Mouse (Mus musculus): ENCODE measurements at regions not wholly inside any gene's neighbourhood (a gene's known extent, or its start where the extent isn't known, plus 50 kb on each side); places are given as distances from the start of the nearest gene placed in this dataset.

DNA sequence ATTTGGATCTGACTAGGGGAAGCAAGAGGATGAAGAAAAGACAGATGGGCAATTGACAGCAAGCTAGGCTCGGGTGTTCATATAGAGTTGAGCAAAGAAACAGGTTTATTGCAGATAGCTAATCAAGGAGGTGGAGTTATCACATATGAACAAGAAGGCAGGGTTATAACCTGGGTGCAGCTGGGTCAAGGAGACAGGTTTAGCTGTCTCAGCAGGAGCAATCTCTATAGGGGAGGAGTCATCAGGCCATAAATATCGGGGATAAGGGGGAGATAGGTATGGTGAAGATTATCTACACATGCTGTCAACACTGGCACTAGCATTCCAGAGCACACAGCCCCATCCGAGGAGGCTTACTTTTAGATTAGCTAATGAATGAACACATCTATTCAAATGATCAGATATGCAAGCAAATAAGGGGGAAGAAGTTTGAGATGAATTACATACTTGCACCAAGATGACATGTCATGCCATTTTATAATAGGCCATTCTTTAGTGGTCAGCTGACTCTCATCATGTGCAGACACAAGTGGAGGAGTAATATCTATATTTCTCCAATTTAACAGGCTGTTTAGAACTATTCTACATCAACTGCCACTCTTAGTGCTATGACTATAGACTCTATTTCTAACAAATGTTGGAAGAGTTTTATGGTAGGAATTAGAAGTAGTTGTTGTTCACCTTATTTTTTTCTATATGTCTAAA, 76.9 kb downstream of the Lhx9 start:
- no peak for DNase-seq (ENCODE audit: low spot score)

DNA sequence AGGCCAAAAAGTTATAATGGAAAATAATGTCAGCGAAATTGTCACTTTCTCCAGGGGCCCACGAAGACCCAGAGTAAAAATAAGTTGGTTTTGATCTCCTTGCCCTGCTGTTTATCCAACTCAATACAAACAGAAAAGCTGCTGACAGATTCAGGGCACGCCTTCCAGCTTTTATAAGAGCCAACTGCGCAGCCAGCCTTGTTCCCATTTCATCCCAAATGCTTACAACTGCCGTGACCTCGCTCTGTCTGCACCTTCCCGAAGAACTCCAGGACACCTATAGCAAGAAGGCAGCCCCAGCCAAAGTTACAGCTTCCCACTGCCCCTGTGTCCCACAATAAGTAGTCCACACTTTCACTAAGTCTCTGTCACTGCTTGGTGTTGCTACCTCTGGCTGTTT, 85.5 kb downstream of the Lhx9 start:
- no peak for DNase-seq (ENCODE audit: low spot score)

DNA sequence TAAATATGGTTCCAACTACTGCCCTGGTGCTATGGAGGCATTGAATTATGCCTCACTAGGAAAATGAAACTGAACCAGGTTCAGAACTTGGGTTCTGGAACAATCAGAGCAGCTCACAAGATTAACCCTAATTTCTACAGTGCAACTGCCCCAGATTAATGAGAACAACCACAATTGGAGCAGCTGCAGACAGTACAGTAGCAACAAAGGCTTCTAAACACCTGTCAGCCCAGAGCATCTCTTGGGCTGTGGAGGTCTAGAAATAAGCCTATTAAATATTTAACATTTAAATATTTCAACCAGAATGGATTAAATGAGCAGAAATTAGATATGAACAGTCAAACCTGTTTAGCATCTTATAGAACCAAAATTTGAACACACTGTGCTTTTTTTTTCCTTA, 90.6 kb downstream of the Lhx9 start:
- DNase-seq (ENCODE audit: low spot score) = no peak

DNA sequence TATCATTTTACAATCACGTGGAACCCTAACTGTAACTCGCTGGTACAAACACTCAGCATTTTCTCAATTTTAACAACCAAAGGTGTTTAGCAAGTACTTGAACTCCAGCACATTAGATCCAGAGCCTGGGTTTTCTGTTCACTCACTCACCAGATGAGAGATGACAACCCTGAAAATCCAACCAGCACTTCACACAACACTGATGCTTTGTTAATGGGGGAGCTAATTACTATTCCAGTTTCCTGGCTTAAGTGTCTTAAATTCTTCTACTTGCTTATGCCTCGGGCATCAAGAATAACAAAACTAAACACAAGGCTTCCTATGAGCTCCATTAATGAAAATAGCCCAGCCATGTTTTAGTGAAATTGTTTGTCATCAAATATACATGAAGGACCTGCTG, 113.4 kb upstream of the Nek7 start:
- DNase-seq (ENCODE audit: low spot score) = no peak

DNA sequence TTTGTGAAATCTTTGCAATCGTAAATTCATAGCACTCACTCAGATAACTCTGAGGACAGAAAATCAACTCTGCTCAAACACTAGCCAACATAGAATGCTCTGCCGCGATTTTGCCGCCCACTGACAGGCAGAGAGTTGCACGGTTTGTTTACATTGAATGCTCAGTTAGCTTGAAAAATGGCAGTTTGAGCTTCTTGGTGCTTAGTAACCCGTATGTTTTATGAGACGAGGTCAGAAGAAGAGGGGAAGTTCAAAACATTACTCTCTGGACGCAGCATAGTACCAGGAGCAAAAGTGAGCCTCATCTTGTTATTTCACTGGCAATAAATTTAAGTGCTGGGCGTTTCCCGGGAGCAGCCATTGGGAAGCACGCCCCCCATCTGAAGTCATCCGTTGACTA, 111.1 kb upstream of the Nek7 start:
- DNase-seq (ENCODE audit: low spot score) = no peak

DNA sequence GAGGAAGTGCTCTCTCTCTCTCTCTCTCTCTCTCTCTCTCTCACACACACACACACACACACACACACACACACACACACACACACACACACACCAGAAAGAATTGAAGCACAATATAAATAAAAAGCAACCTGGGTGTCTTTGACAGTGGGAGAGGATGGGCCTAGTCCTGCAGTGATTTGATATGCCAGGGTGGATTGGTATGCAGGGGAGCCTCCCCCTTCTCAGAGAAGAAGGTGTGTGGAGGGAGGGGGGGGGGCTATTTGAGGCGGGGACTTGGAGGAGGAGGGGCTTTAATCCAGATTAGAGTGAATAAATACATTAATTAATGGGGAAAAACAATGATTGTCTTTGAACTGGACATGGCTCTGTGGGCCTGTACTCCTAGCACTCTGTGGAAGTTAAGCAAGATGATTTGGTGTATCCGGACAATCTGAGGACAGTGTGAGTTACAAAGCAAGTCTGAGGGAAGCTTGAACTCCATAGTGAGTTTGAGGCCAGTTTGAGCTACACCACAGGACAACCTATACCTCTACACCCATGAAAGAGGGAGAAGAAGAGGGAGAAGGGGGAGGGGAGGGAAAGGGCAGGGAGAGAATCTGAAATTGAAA, 109.3 kb upstream of the Nek7 start:
- DNase-seq (ENCODE audit: low spot score) = no peak

DNA sequence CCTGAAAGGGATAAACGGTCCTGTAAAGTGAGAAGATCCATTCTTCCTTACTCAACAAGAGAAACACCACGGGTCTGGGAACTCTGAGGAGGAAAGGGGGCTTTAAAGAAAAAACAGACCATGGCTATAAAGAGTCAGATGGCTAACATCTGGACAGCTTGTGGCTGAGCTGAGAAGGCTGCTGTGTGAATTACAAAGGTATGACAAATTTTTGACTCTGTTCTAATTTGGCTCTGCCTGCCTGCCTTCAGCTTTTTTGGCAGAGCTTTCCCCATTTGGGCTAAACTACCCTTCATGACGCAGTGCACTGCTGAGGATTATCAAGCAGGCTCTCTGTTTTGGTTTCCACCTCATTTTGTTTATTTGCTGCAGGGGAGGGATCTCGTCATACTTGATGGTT, 100.8 kb upstream of the Nek7 start:
- DNase-seq (ENCODE audit: low spot score) = no peak

DNA sequence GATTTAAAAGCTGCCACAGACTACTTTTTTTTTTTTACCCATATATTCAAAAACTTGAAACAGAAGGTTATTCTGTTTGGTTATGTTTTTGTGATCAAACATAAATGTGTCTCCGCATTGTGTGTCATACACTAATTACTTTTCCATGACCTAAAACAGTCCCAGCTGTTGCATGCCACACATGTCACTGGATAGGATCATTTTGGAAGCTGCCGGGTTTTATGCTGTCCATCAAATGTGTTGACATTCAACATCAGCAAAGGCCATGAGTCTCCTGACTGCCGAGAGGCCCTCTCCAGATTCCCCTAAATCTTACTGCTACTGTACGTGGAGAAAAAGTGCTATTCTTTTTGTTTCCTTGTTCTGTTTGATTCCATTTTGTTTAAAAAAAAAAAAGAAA, 99.4 kb upstream of the Nek7 start:
- peak; percentile 12 for DNase-seq (ENCODE audit: low spot score)

DNA sequence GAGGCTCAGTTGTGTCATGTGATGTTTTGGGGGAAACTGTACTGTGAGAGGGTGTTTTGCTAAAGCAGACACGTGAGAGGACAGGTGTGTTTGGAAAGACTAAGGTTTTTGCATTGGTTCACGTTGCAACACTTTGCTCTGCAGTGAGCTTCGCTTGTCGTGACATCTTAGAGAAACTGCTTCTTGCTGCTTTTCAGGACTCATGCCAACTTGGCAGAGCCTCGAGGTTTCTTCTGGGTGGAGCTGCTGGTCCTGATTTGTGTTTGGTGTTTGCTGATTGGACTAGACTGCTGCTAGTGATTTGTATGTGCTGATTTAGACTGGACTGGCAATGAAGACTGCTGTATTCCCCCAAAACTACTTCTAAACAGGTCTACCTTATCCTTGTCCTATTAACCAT, 97.0 kb upstream of the Nek7 start:
- no peak for DNase-seq (ENCODE audit: low spot score)

DNA sequence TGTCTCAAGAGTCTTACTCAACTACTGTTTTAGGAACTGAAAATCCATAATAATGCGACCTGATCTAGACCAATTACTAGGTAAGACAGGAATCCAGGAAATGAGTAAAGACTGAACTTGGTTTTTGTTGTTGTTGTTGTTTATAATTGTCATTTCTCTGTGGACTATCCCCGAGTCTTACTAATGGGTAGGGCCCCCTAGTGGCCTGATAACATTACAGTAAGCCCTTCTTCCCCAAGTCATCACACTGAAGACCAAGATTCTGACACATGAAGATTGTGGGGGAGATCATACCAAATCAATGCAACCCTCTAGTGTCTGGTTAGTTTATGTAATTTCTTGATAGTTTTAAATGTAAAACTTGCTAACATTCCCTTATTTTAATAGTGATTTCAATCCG, 95.2 kb upstream of the Nek7 start:
- no peak for DNase-seq (ENCODE audit: low spot score)

DNA sequence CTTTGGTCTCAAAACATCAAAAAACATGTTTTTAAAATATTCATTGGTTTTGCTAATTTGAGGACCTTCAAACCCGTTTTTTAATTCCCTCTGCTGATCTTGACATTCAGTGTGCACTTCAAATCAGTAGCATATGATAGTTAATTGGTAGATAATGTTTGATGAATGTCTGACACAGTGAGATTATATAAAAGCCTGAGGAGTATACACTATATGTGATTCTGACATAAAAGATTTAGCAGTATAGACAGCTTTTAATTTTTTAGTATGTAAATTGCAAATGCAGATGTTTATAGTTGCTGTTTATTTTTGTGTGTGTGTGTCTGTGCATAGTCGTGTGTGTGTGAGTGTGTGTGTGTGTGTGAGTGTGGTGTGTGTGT, 89.3 kb upstream of the Nek7 start:
- no peak for DNase-seq (ENCODE audit: low spot score)

DNA sequence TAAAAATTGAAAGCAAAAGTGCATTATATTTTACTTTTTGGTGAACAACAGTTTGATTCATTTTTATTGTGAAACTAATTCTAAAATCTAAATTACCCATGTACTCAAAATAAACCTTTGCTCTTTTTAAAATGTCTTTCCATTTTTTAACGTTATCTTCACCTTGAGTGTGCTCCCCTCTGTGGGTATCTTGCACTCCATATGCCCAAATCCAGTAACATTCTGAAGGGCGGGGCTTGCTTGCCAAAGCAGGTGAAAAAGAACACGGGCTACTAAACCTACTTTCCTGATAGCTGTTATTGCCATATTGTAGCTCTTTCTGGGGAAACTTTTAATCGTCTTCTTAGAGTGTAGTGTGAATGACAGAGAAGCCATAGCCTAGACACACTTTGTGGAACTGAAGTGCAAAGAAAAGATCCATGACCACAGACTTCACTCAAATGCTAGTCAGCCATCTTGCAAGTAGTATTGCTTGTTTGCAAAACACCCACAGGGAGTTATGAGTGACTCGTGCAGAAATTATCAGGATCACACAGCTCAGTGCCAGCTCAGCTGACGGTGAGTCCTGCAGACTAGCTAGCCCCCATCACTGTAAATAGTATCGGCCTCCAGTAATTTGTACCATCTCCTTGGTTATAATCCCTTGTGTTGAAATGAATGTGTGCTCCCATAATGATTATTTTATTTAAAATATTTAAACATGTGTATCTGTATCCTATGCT, 88.7 kb upstream of the Nek7 start:
- no peak for DNase-seq (ENCODE audit: low spot score)

DNA sequence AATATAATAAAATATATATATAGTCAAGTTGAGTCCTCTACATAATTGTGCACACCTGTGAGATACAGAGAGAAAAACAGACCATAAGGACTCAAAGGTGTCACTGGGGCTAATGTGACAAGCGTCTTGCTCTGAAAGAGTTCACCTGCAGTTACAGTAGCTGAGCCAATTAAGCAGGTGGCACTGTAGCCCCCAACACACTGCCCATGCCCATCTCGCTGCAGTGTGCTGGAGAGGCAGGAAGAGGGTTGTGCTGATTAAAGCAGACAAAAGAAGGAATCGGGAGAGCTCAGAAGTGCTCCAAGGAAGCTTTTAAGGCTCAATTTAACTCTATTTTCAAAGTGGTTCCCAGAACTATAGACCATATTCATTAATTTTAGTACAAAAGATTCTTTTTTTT, 88.0 kb upstream of the Nek7 start:
- DNase-seq (ENCODE audit: low spot score) = no peak

DNA sequence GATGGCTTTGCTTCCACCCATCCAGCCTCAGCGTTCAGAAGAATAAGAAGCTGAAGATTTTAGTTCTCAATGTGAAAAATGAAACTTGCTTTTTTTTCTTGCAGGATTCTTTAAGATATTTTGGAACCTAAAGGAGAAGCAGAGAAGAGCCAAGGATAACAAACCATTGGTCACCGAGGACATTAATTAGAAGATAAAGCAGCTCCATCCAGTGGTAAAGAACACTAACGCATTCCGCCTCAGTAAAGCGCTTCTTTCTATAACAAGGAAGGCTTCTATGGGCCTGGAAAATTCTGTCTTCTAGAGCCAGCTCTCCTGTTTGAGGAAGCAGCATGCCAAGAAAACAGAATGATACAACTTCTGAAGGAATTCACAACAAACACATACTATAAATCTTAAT, 83.3 kb upstream of the Nek7 start:
- DNase-seq (ENCODE audit: low spot score) = peak; percentile 59

DNA sequence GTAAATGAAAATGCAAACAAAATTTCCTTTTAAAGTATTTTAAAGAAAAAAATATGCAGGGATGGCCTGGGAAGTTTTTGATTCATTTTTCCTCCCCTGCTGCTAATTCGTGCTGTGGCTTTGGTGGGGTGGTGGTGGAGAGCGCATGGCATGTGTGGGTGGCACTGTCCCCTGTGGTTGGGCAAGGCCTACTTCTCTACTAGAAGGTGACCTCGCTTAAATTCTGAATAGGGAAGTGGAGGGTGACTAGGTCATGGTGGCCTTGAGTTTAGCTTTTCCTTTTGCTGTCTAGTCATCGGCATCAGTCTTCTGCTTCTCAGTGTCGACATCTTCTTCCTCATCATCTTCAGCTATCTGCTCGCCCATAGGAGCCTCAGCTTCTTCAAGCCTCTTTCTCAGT, 69.3 kb upstream of the Nek7 start:
- no peak for DNase-seq (ENCODE audit: low spot score)

DNA sequence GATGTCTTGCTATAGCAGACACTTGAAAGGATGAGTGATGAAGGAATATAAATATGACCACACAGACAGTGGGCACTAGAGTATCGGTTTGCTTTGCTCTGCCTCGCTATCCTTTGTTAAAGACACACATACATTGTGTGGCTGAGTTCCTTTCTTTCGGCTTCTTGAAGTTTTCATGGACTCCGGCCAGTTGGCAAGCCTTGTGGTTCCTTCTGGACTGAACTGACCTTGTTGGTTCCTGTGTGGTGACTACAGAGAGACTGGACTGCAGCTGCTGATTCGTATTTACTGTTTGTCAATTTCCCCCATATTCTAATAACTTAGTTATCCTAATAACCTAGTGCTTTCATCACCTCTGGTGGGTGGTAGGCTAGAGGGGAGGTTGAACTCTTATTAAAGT, 66.8 kb upstream of the Nek7 start:
- peak; percentile 31 for DNase-seq (ENCODE audit: low spot score)

DNA sequence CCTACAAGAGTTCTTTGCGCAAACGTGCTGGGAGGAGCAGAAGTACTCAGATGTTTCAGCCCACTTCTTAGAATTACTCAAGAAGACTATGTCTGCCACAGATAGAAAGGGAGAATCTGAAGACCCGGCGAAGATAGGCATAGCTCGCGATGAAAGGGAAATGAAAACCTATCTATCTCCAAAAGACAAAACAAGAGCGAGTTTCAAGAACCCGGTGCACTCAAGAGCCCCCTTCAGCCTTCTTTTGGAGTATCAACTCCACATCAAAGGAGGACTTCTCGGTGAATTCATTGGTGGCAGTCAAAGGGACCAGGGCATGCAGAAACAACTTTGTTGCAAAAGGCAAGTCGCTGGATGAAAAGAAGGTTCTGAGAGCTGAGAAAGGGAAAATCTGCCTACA, 63.8 kb upstream of the Nek7 start:
- DNase-seq (ENCODE audit: low spot score) = no peak

DNA sequence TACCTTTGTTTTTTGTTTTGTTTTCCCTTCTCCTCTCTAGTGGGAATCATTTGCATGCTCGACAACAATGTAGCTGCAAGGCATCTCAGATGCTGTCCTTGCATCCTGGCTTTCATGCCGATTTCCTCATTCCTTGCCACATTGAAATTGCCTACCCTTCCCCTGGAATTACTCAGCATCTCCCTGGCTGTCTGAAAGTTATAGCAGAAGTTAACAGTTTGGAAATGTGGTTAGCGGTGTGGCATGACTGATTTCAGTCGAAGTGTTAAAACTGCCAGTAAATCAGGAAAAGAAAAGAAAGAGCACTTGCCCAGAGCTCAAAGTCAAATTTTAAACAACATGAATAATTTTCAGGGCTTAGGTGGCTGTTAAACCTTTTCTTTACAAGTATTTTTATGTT, 62.0 kb upstream of the Nek7 start:
- DNase-seq (ENCODE audit: low spot score) = no peak

DNA sequence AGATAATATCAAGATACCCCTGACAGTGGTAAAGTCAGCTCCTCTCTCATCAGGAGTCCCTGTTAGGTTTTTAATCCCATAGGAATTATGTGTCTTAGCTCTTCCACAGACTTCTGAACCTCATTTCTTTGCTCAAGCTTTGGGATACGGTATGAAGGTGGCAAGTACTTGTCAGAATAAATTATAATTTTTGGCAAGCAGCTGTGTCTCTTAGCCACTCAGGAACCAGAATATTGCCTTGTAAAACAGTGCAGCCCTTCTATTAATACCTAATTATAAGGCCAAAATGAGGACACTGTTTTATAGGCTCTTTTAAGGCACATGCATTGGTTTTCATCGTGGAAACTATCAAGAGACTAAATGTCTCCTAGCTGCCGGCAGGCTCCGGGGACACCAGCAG, 54.3 kb upstream of the Nek7 start:
- no peak for DNase-seq (ENCODE audit: low spot score)

All from adipocyte (in vitro differentiated cells).